Mouse (Mus musculus) c-Kit-positive CD71-positive TER-119-positive erythroid progenitor cells, embryonic 14.5 days (primary cell): ENCODE data around the gene Usp2.
"Not testable (repeated sequence)": the region's sequence is repeated elsewhere in the genome, so short reads cannot be mapped to it uniquely, and the experiment has no call there.

Experiments used
- DNase-seq: peaks from one replicate; pipeline ENCODE4 v3.0.0-alpha.2; 2013; ENCODE audit warnings: low spot score

The Usp2 gene

GRCm38 (mm10) chr9:44093612-44094503, 27.0 kb downstream of the Usp2 start:
- DNase-seq, result no peak

GRCm38 (mm10) chr9:44094737-44095136, 27.9 kb downstream of the Usp2 start:
- DNase-seq, result no peak

GRCm38 (mm10) chr9:44095781-44096180, 29.0 kb downstream of the Usp2 start:
- no peak for DNase-seq

GRCm38 (mm10) chr9:44096536-44096935, 29.7 kb downstream of the Usp2 start:
- no peak for DNase-seq

GRCm38 (mm10) chr9:44101490-44101889, 34.7 kb downstream of the Usp2 start, which contains the start of gene Mfrp:
TSS of gene Mfrp (plus strand) at chr9:44101729.
- DNase-seq, result no peak

GRCm38 (mm10) chr9:44104881-44105280, 38.1 kb downstream of the Usp2 start:
- DNase-seq, result no peak

- no peak for DNase-seq
These were observed 39.0 kb downstream of the Usp2 start for GRCm38 (mm10) chr9:44105781-44106180.

GRCm38 (mm10) chr9:44106182-44106581, 39.4 kb downstream of the Usp2 start:
- no peak for DNase-seq

- no peak for DNase-seq
These were observed 39.8 kb downstream of the Usp2 start for GRCm38 (mm10) chr9:44106596-44106995.

- DNase-seq, result no peak
These were observed 40.3 kb downstream of the Usp2 start, which contains the start of gene C1qtnf5 for GRCm38 (mm10) chr9:44107110-44107509. TSS of gene C1qtnf5 (plus strand) at chr9:44107245.

GRCm38 (mm10) chr9:44107557-44108179, 40.8 kb downstream of the Usp2 start:
- no peak for DNase-seq

- no peak for DNase-seq
These were observed 41.6 kb downstream of the Usp2 start for GRCm38 (mm10) chr9:44108269-44109055.

- DNase-seq, result peak; percentile 81
These were observed 42.7 kb downstream of the Usp2 start for GRCm38 (mm10) chr9:44109360-44110095.

- not testable (repeated sequence) for DNase-seq
These were observed 45.1 kb downstream of the Usp2 start for GRCm38 (mm10) chr9:44111909-44112308.

GRCm38 (mm10) chr9:44113105-44113789, 46.4 kb downstream of the Usp2 start, which contains the start of the genes Gm49380 and Rnf26:
TSS of gene Gm49380 (minus strand) at chr9:44113500.
TSS of gene Rnf26 (minus strand) at chr9:44113517.
- DNase-seq, result peak; percentile 98

- no peak for DNase-seq
These were observed 47.6 kb downstream of the Usp2 start for GRCm38 (mm10) chr9:44114453-44114852.

GRCm38 (mm10) chr9:44115599-44115998, 48.8 kb downstream of the Usp2 start:
- no peak for DNase-seq

GRCm38 (mm10) chr9:44116182-44116581, 49.4 kb downstream of the Usp2 start:
- no peak for DNase-seq

GRCm38 (mm10) chr9:44119011-44119410, 52.2 kb downstream of the Usp2 start:
- peak; percentile 56 for DNase-seq

GRCm38 (mm10) chr9:44119948-44120465, 53.2 kb downstream of the Usp2 start:
- DNase-seq, result no peak

GRCm38 (mm10) chr9:44124317-44124716, 57.5 kb downstream of the Usp2 start:
- DNase-seq, result no peak
